Mouse (Mus musculus): ENCODE results near the gene Dnah11.

DNA sequence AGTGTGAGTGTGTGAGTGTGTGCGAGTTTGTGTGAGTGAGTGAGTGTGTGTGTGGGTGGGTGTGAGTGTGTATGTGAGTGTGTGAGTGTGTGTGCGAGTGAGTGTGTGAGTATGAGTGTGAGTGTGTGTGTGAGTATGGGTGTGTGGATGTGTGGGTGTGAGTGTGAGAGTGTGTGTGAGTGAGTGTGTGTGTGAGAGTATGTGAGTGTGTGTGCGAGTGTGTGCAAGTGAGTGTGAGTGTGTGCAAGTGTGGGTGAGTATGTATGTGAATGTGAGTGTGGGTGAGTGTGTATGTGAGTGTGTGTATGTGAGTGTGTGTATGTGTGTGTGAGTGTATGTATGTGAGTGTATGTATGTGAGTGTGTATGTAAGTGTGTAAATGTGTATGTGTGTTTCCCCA lies 79.2 kb downstream of the Dnah11 start:
- TF ChIP-seq CTCF (IDR thresholded peaks at IDR 0.05; ENCODE audit: insufficient read depth, low read depth, low read length) (no peak), POLR2A (IDR thresholded peaks at IDR 0.05; ENCODE audit: insufficient read depth, low read depth, low read length) (no peak)

Measured in olfactory bulb, adult 2 months (tissue).